Mouse (Mus musculus) adrenal gland, postnatal 36 days (tissue): Measurements from ENCODE around the gene AC192777.2. TPM values are rescaled to one million over a fixed set of nuclear protein-coding genes. Genes with fewer than 3 reads are reported as not detected.
"Not testable (repeated sequence)": the region's sequence is repeated elsewhere in the genome, so short reads cannot be mapped to it uniquely, and the experiment has no call there.

Source experiments
- DNase-seq, 2 experiments: peaks; one replicate each; pipeline ENCODE4 v3.0.0; 2021; ENCODE audit warnings: mixed read lengths in 1 of 2
- long read RNA-seq, 2 experiments: library from polyadenylated mRNA; stranded (forward); transcript quantifications; one replicate each; pipeline ENCODE4 v2.0.0; 2021; ENCODE audit warnings: borderline sequencing depth in 2 of 2
- microRNA-seq: library from miRNA; unstranded; fragments of <30 nt; microRNA quantifications from one replicate; pipeline ENCODE4 v1.2.0, GENCODE M21; 2021
- total RNA-seq, 2 experiments: library from RNA; stranded (reverse); gene quantifications; 2 replicates each; pipeline ENCODE4 v1.2.3; 2021

AC192777.2 gene
- total RNA-seq = not detected
- long read RNA-seq, experiment 1 = 0 reads
- long read RNA-seq, experiment 2 = 0 reads

DNA sequence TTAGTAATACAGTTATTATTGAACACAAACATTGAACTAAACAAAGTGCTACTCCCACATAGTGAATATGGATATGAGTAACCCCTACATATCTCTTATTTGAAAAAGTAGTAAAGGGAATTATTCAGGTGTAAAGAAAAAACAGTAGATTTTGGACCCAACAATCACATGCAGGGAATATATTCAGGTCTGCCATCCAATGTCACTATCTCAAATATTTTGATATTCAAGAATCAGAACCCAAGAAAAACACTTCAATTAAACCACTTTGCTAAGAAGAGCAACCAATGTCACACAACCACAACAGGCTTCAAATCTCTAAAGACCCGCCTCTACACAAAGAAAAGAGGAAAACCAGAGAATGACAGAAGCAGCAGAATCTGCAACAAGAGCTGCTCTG is at the start of gene AC192777.2:
Gene AC192777.2 (plus strand): TSS at position 301 of the 400 bp plus-strand sequence.
- not testable (repeated sequence) for DNase-seq

DNA sequence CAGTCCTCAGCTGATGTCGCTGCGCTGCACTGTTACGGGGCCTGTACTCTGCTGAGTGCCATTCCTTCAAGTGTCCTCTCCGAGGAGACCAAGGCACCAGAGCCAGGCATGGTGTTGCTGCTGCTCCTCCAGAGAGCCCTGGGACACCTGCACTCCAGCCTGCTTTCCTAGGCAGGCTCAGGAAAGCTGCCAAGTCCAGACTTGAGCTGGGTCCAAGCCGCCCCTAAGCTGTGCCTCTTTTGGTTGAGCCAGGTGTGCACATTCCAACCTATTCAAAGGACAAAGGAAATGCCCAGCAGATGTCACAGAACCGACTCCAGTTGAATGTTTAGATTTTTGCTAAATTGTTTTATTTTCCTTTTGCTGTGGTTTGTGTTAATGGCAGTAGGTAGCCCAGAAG is 20.9 kb downstream of the AC192777.2 start:
- not testable (repeated sequence) for DNase-seq

DNA sequence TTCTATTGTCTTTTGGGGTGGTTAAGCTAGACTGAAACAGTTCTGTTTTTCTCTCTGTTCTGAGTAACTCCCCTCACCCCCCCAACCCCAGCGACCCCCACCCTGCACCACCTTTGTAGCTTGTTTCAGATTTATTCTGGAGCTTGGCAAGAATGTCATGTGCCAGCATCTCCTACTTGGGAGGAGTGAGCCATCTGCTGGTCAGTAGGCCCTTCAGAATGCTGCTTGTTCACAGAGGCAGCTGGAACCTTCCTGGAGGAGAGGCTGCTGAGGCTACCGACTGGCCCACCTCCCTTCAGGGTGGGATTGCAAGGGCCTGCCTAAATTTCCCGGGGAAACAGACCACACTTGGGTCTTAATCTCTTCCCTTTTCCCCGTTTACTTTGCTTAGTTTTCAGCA is 21.6 kb downstream of the AC192777.2 start:
- DNase-seq = not testable (repeated sequence)

Small RNA genes within 50 kb of the gene (microRNA-seq; reads per million reads assigned to microRNA genes)
- gene Gm26376 = not detected

Other genes starting within 250 kb of the AC192777.2 start
- gene Esp38, start 144.9 kb upstream of the AC192777.2 start, total RNA-seq = not detected
- gene Pgk2, start 113.2 kb downstream of the AC192777.2 start, total RNA-seq = not detected
- gene Crisp3, start 146.8 kb downstream of the AC192777.2 start, total RNA-seq = not detected
- not detected for gene Crisp1, start 223.8 kb downstream of the AC192777.2 start, total RNA-seq